8 mouse cellular contexts compared by ENCODE assay signal in genomic region chr17:25823452-25823851, GRCm38 (mm10). TPM values are rescaled to one million over a fixed set of nuclear protein-coding genes. Genes with fewer than 3 reads are reported as not detected.
DNase-seq lines count a peak whose midpoint lies in the region; ATAC-seq and TF ChIP-seq lines count a peak whose summit lies in the region.

Wdr24 (plus strand) TSS chr17:25823627.

- under 1% methylated on average over 18 of the region's 18 CpGs for WGBS in limb, embryonic 10.5 days
- WGBS in midbrain, embryonic 12.5 days = under 1% methylated on average over 18 of the region's 18 CpGs

- peak within 1 kb of the TSS; percentile 95 for H3K4me2 ChIP-seq in midbrain, embryonic 12.5 days (replicated peaks)

- H3K9ac ChIP-seq in midbrain, embryonic 12.5 days (replicated peaks) = peak within 1 kb of the TSS; percentile 75

- no peaks in the 10 kb centered on the region for H3K9me3 ChIP-seq in limb, embryonic 10.5 days (replicated peaks)
- H3K9me3 ChIP-seq in midbrain, embryonic 12.5 days = no peaks in the 10 kb centered on the region

- peaks cover 7% of the 10 kb centered on the region for H3K4me1 ChIP-seq in cortical plate, adult 2 months (ENCODE audit: control insufficient read depth, insufficient read depth, low read length)
- H3K4me1 ChIP-seq in limb, embryonic 10.5 days = peaks cover 60% of the 10 kb centered on the region
- peaks cover 41% of the 10 kb centered on the region for H3K4me1 ChIP-seq in midbrain, embryonic 12.5 days

- H3K36me3 ChIP-seq in limb, embryonic 10.5 days = peaks cover 31% of the 10 kb centered on the region
- H3K36me3 ChIP-seq in midbrain, embryonic 12.5 days = peaks cover 24% of the 10 kb centered on the region

- peak within 1 kb of the TSS; percentile 65 for H3K4me3 ChIP-seq in cortical plate, adult 2 months (ENCODE audit: insufficient read depth, low read length)
- peak within 1 kb of the TSS; percentile 74 for H3K4me3 ChIP-seq in limb, embryonic 10.5 days
- peak within 1 kb of the TSS; percentile 60 for H3K4me3 ChIP-seq in midbrain, embryonic 12.5 days

- peak; percentile 61; the same call in 1 of the 2 replicates for TF ChIP-seq POLR2A in cortical plate, adult 2 months (IDR thresholded peaks at IDR 0.05; ENCODE audit: extremely low read depth, insufficient read depth, low read length)

- no peak within 1 kb of the TSS for H3K27ac ChIP-seq in cortical plate, adult 2 months (ENCODE audit: insufficient read depth, low read length)
- peak within 1 kb of the TSS; percentile 83 for H3K27ac ChIP-seq in limb, embryonic 10.5 days
- peak within 1 kb of the TSS; percentile 43; the same call in 1 of the 2 replicates for H3K27ac ChIP-seq in midbrain, embryonic 12.5 days (replicated peaks)

- H3K27me3 ChIP-seq in limb, embryonic 10.5 days (ENCODE audit: low read depth, poor library complexity, severe bottlenecking) = peaks cover 42% of the 10 kb centered on the region
- H3K27me3 ChIP-seq in midbrain, embryonic 12.5 days = peaks cover 30% of the 10 kb centered on the region

- peak; percentile 57 for ATAC-seq in midbrain, embryonic 12.5 days (ENCODE audit: low FRiP score, low read depth)

- no peak for TF ChIP-seq CTCF in cortical plate, adult 2 months (IDR thresholded peaks at IDR 0.05; ENCODE audit: extremely low read depth, insufficient read depth, low read length)

- DNase-seq in urinary bladder, postnatal 14 days (ENCODE audit: low spot score) = peak; percentile 76
- no peak for DNase-seq in urinary bladder, postnatal 10 days (ENCODE audit: low spot score)
- peak; percentile 96 for DNase-seq in heart, adult 11 months
- DNase-seq in kidney, adult 11 months = peak; percentile 73
- peak; percentile 79 for DNase-seq in limb, embryonic 10.5 days (ENCODE audit: low spot score)
- peak; percentile 52 to 69 for DNase-seq in spleen, postnatal 14 days (ENCODE audit: low spot score in 2 of 2)

RNA-seq across cellular contexts. Expression of gene Wdr24, which starts in this region (rescaled TPM):
- polyA plus RNA-seq in cortical plate, adult 2 months (2012; rRNA removed) = 36.4 and 40.0 TPM in 2 replicates
- 31.6 and 32.0 TPM in 2 replicates for polyA plus RNA-seq in limb, embryonic 10.5 days (2016; fragmentation: Nextera tagmentation; extraction: Ambion mirVana)
- 28.3 and 28.5 TPM in 2 replicates for polyA plus RNA-seq in midbrain, embryonic 12.5 days (2016; fragmentation: Nextera tagmentation; extraction: Ambion mirVana)
